Mouse (Mus musculus) forebrain, embryonic 14.5 days (tissue): Measurements from ENCODE around the gene Nmnat1. TPM values are rescaled to one million over a fixed set of nuclear protein-coding genes. Genes with fewer than 3 reads are reported as not detected.
"Not testable (repeated sequence)": the region's sequence is repeated elsewhere in the genome, so short reads cannot be mapped to it uniquely, and the experiment has no call there.

Experiments used
- ATAC-seq: fragments of 200-750 bp; cut with Nextera tagmentation; 2 replicates; pipeline ENCODE4 v1.8.0; 2017; ENCODE audit warnings: mild to moderate bottlenecking, moderate library complexity
- DNase-seq: peaks from one replicate; pipeline ENCODE4 v3.0.0-alpha.2; 2015; ENCODE audit warnings: low spot score
- H3K27ac ChIP-seq: fragments of 300-500 bp; sonication (generic); 2 replicates; pipeline ENCODE4 v1.5.1; 2014; ENCODE audit warnings: low read depth, mild to moderate bottlenecking, control low read depth, low read length, moderate library complexity
- H3K27me3 ChIP-seq: fragments of 300-500 bp; sonication (generic); replicated peaks from 2 replicates; pipeline ENCODE4 v1.6.1; 2014; ENCODE audit warnings: low read length, control low read depth, mixed read lengths; ENCODE audit not compliant: control insufficient read depth, insufficient read depth
- H3K36me3 ChIP-seq: fragments of 300-500 bp; sonication (generic); 2 replicates; pipeline ENCODE4 v1.6.1; 2014; ENCODE audit warnings: low read length, control low read depth; ENCODE audit not compliant: control insufficient read depth, insufficient read depth
- H3K4me1 ChIP-seq: fragments of 300-500 bp; sonication (generic); 2 replicates; pipeline ENCODE4 v1.6.1; 2014; ENCODE audit warnings: antibody characterized with exemption, low read length, control low read depth; ENCODE audit not compliant: control insufficient read depth, insufficient read depth
- H3K4me2 ChIP-seq: fragments of 300-500 bp; sonication (generic); 2 replicates; pipeline ENCODE4 v1.6.1; 2014; ENCODE audit warnings: mild to moderate bottlenecking, control low read depth, low read length
- H3K4me3 ChIP-seq: fragments of 300-500 bp; sonication (generic); 2 replicates; pipeline ENCODE4 v1.5.1; 2014; ENCODE audit warnings: low read depth, low read length, control low read depth
- H3K9ac ChIP-seq: fragments of 300-500 bp; sonication (generic); 2 replicates; pipeline ENCODE4 v1.6.1; 2014; ENCODE audit warnings: mild to moderate bottlenecking, low read length, control low read depth, moderate library complexity
- H3K9me3 ChIP-seq: fragments of 300-500 bp; sonication (generic); replicated peaks from 2 replicates; pipeline ENCODE4 v1.6.1; 2016; ENCODE audit warnings: low read length, control low read depth, mixed read lengths; ENCODE audit not compliant: control insufficient read depth
- WGBS: fragments of 180-500 bp; shearing (Covaris S2); extraction: QIAGEN DNeasy Blood & Tissue Kit; methylation state at CpG from one replicate; pipeline ENCODE4 v1.1.7; 2014; 5-methylcytosine and 5-hydroxymethylcytosine counted together
- polyA plus RNA-seq: library from polyadenylated mRNA; unstranded; fragments of >200 nt; fragmentation: Nextera tagmentation; extraction: Ambion mirVana; gene quantifications from 2 replicates; pipeline ENCODE4 v1.2.1, GENCODE M21; 2014

The Nmnat1 gene
- polyA plus RNA-seq, 1 experiment from 2014 or later = 9.4 TPM

DNA sequence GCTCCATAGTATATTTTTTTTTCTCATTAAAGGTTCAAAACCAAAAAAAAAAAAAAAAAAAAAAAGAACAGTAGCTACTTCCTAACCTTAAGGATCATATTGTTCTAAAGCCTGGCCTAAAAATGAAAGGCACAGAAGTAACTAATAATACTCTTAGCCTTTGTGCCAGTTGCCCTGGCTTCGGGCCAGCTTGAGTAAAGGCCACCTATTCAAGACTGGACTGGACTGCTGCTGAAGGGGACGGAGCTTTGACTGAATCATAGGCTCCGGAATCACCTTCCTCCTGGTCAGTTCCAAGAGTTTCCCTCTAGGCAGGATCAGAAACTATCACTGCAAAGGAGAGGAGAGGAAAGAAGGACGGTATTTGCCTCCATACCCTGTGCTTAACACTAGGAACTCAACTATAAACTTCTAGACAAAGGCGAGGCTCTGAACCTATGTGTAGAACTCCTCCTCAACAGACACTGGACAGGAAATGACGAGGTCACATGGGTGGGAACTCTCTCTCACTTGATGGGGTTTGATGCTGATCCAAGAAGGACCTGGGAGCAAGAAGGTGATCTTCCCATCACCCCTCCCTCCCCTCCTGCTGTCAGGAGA lies 27.1 kb downstream of the Nmnat1 start:
- H3K9me3 ChIP-seq = no peaks in the 10 kb centered on the region
- H3K9ac ChIP-seq = no peak overlapping the region
- H3K27me3 ChIP-seq = no peaks in the 10 kb centered on the region
- H3K4me1 ChIP-seq = no peaks in the 10 kb centered on the region
- no peak overlapping the region for H3K4me3 ChIP-seq
- H3K4me2 ChIP-seq = no peak overlapping the region
- no peak for DNase-seq
- no peak overlapping the region for H3K27ac ChIP-seq
- no peaks in the 10 kb centered on the region for H3K36me3 ChIP-seq
- 77% methylated on average over 6 of the region's 6 CpGs for WGBS
- ATAC-seq = no peak

DNA sequence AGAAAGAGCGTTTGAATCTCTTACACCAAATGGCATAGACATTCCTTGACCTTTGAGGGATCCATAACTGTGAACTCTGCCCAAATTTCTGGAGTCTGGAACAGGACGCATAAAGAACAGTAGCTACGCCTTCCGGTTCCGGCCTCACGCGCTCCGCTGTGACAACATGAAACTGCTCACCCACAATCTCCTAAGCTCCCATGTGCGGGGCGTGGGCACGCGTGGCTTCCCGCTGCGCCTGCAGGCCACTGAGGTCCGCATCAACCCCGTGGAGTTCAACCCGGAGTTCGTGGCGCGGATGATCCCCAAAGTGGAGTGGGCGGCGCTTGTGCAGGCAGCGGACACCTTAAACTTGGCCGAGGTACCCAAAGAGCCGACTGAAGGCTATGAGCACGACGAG lies 27.8 kb downstream of the Nmnat1 start:
- not testable (repeated sequence) for H3K36me3 ChIP-seq, H3K9me3 ChIP-seq, H3K4me1 ChIP-seq, H3K4me3 ChIP-seq, H3K27me3 ChIP-seq, H3K9ac ChIP-seq, DNase-seq, ATAC-seq, H3K4me2 ChIP-seq, H3K27ac ChIP-seq
- 92% methylated on average over 27 of the region's 27 CpGs for WGBS

DNA sequence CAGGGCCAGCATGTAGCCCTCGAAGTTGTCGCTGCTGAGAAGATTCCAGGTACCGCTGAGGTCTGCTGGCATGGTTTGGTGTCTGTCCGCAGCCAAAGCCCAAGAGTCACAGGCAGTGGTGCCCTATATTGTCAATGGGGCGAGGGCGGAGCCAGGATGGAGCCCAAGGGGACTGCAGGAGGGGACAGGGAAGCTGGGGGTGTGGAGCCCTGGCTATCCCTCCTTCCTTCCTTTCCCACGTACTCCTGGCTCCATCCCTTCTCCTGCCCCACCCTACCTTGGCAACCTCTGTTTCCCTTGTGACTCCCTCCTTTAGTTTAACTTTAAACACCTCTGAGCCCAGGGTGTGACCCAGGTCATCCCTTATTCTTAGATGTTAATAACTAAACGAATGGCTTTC lies 30.1 kb downstream of the Nmnat1 start, which contains the start of gene Rbp7:
TSS of gene Rbp7 (minus strand) at position 100 of the 400 bp plus-strand sequence.
- WGBS = 56% methylated on average over 8 of the region's 8 CpGs
- no peak within 1 kb of the TSS for H3K9ac ChIP-seq
- no peaks in the 10 kb centered on the region for H3K9me3 ChIP-seq
- H3K4me3 ChIP-seq = no peak within 1 kb of the TSS
- H3K36me3 ChIP-seq = no peaks in the 10 kb centered on the region
- H3K27ac ChIP-seq = no peak within 1 kb of the TSS
- no peaks in the 10 kb centered on the region for H3K27me3 ChIP-seq
- H3K4me2 ChIP-seq = no peak within 1 kb of the TSS
- no peak for DNase-seq
- no peaks in the 10 kb centered on the region for H3K4me1 ChIP-seq
- no peak for ATAC-seq

DNA sequence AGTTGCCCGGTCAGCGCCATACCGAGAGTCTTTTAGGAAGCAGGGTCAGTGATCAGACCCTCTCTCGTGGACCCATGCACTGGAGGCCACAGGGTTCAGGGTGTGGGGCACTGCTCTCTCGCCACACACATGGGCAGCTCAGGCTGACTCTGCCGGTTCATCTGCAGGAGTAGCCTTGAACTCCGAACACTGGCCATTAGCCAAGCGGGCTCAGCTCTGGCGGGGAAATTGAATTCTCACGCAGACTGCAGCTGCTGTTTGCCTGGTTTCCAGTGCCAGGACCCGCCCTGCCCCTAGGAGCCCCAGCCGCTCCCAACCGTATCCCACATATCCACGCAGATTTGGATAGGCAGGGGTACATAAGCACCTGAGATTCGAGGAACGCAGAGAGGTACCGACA lies 30.7 kb downstream of the Nmnat1 start:
- no peak for DNase-seq
- 84% methylated on average over 17 of the region's 17 CpGs for WGBS
- Histone ChIP-seq H3K36me3 (no peaks in the 10 kb centered on the region), H3K9me3 (no peaks in the 10 kb centered on the region), H3K4me2 (no peak overlapping the region), H3K9ac (no peak overlapping the region), H3K27ac (no peak overlapping the region), H3K4me1 (no peaks in the 10 kb centered on the region), H3K4me3 (no peak overlapping the region), H3K27me3 (no peaks in the 10 kb centered on the region)
- no peak for ATAC-seq

DNA sequence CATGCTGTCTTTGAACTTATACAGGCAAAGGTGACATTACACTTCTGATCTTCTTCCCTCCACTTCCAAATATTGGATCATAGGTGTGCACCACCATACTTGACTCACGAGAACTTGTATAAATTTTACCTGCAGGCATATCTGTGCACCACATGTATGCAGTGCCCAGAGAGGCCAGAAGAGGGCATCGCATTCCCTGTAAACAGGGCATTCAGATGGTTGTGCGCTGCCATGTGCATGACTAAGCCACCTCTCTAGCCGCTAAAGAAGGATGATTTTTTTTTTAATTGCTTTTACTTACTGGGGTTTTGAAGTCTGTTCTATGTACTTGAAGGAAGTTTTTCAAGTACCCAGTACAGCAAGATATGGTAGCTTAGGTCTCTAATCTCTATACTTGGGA lies 31.3 kb downstream of the Nmnat1 start:
- Histone ChIP-seq H3K36me3 (no peaks in the 10 kb centered on the region), H3K27ac (no peak overlapping the region), H3K4me3 (no peak overlapping the region), H3K9me3 (no peaks in the 10 kb centered on the region), H3K4me1 (no peaks in the 10 kb centered on the region), H3K9ac (no peak overlapping the region), H3K4me2 (no peak overlapping the region), H3K27me3 (no peaks in the 10 kb centered on the region)
- ATAC-seq = no peak
- DNase-seq = no peak
- WGBS = 84% methylated on average over 4 of the region's 4 CpGs

DNA sequence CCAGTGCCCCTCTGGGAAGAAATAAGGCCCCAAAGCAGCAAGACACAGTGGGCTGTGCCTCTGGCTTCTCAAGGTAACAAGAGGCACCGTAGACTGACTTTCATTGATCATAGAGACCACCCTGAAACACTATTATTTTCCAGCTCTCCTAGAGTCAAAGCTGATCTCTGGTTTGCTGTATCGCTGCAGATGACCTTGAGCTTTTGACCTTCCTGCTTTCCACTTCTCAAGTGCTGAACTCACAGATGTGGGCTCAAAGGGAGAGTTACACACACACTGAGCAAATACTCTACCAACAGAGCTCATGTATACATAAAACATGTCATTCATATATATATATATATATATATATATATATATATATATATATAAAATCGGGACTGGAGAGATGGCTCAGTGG lies 34.4 kb downstream of the Nmnat1 start:
- 84% methylated on average over 3 of the region's 3 CpGs for WGBS
- ATAC-seq (no peak), DNase-seq (no peak)
- no peaks in the 10 kb centered on the region for H3K36me3 ChIP-seq
- H3K4me2 ChIP-seq = no peak overlapping the region
- H3K27me3 ChIP-seq = no peaks in the 10 kb centered on the region
- H3K27ac ChIP-seq = no peak overlapping the region
- H3K4me3 ChIP-seq = no peak overlapping the region
- H3K9me3 ChIP-seq = no peaks in the 10 kb centered on the region
- H3K4me1 ChIP-seq = peaks cover 6% of the 10 kb centered on the region
- H3K9ac ChIP-seq = no peak overlapping the region

DNA sequence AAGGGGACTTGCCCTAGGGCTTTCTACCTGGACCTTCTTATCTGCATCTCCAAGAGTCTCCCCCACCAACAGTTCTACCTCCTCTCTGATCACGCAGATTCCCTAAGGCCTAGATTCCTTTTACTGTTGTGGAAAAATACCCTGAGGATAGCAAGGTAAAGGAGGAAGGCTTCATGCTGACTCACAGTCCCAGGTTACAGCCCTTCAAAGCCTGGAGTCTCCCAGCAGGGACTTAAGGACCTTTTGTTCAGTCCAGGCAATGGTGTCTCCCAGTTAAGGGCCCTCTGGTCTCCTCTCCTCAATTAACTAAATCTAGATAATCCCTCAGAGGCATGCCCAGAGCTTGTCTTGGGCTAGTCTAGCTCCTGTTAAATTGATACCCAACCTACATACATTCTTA lies 38.7 kb downstream of the Nmnat1 start:
- DNase-seq (no peak), ATAC-seq (no peak)
- no peaks in the 10 kb centered on the region for H3K36me3 ChIP-seq
- WGBS = 32% methylated on average over 1 of the region's 1 CpGs
- H3K9ac ChIP-seq = 0 out of 2 replicates have a peak overlapping the region, but pooled peaks have one; percentile 78
- H3K4me3 ChIP-seq = no peak overlapping the region
- no peaks in the 10 kb centered on the region for H3K9me3 ChIP-seq
- peaks cover 13% of the 10 kb centered on the region for H3K4me1 ChIP-seq
- peak overlapping the region; percentile 63 for H3K4me2 ChIP-seq
- peak overlapping the region; percentile 95 for H3K27ac ChIP-seq
- no peaks in the 10 kb centered on the region for H3K27me3 ChIP-seq

DNA sequence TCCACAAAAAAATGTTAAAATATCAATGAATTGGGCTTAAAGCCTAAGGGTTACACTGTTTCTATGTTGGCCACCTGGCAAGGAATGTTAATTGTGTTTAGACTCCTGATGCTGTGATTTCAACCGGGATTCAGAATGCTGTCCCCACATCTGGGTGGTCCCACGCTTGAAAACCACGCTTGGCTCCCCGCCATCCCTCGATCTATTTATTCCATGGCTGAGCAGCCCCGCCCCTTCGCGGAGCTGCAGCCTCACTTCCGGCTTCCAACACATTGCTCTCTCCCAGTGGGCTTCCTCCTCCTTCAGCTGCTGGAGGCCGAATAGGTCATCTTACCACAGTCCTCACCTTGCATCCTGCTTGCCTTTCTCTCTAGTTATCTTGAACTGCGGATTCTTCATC lies 39.1 kb downstream of the Nmnat1 start:
- Histone ChIP-seq H3K36me3 (no peaks in the 10 kb centered on the region), H3K4me2 (peak overlapping the region; percentile 63), H3K9me3 (no peaks in the 10 kb centered on the region), H3K9ac (peak overlapping the region; percentile 78), H3K27ac (peak overlapping the region; percentile 95), H3K27me3 (no peaks in the 10 kb centered on the region), H3K4me1 (peaks cover 13% of the 10 kb centered on the region), H3K4me3 (peak overlapping the region; percentile 32; the same call in 1 of the 2 replicates)
- ATAC-seq = peak; percentile 63
- under 1% methylated on average over 11 of the region's 11 CpGs for WGBS
- peak; percentile 88 for DNase-seq

DNA sequence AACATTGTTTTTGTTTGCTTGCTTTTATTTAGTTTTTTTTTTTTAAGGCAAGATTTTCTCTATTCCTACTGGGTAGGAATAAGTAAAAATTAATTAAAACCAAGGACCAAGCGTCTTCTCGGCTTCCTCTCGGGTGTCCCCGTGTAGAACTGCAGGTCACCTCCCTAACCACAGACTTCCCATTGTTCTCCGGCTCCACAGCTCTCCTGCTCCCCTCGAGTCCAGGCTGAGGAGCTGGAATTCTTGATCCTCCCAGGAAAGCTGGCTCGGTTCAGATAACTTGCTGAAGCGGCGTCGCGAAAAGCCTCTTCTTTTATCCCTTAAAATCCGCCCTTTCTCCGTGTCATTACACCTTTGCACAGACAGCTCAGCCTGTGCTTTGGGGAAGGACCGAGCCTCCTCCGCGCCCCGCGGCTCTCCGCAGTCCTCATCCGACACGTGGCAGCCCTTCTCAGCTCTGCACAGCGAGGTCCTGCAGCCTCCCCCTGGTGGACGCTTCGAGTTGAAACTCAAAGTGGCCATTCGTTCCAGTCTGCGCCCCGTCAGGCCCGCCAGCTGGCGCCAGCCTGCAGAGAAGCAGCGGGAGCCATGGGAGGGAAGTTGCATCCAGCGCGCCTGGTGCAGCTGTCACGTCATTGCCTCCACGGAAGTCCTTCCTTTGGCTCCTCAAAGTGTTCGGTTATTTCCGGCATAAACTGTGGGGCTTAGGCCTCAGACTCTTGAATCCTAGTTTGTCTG lies 39.9 kb downstream of the Nmnat1 start:
- Histone ChIP-seq H3K27ac (peak overlapping the region; percentile 95), H3K4me1 (peaks cover 13% of the 10 kb centered on the region), H3K36me3 (no peaks in the 10 kb centered on the region), H3K4me2 (peak overlapping the region; percentile 63), H3K9me3 (no peaks in the 10 kb centered on the region), H3K9ac (peak overlapping the region; percentile 78), H3K27me3 (no peaks in the 10 kb centered on the region), H3K4me3 (peak overlapping the region; percentile 32)
- under 1% methylated on average over 36 of the region's 36 CpGs for WGBS
- peak; percentile 97 for DNase-seq
- peak; percentile 98 for ATAC-seq
